Mouse (Mus musculus): ENCODE results near the gene Nlrp10. TPM values are rescaled to one million over a fixed set of nuclear protein-coding genes. Genes with fewer than 3 reads are reported as not detected.

Gene Nlrp10
- polyA plus RNA-seq, 2 experiments: 0.01 TPM; not detected in 1

DNA sequence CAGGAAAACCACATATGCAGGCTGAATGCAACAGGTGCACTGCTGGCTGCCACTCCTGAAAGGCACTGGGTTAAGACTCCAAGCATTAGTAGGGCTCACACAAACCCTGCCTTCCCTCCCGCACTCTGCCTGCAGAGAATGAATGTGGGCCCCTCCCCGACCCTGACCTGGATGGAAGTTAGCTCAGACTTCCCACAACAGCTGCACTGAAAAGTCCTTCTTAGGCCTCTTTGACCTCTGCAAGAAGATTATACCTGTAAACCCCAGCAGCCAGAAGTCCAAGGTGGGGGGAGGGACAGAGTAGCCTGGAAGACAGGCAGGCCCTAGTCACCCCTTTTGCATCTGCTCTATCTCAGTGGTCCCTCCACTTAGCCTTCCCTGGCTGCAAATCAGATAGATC lies 19.3 kb upstream of the Nlrp10 start:
- Histone ChIP-seq H3K27me3 (ENCODE audit: control insufficient read depth, insufficient read depth, low read length) (peaks cover 39% of the 10 kb centered on the region), H3K4me2 (ENCODE audit: low read depth) (no peak overlapping the region), H3K4me3 (ENCODE audit: insufficient read depth in 1 of 2, low read depth in 2 of 2, low read length in 2 of 2) (no peak overlapping the region), H3K36me3 (replicated peaks; ENCODE audit: control insufficient read depth, insufficient read depth, low read depth) (no peaks in the 10 kb centered on the region; the same call in none of the 2 replicates), H3K4me1 (replicated peaks; ENCODE audit: control insufficient read depth in 2 of 2, insufficient read depth in 2 of 2, low read length in 1 of 2) (no peaks in the 10 kb centered on the region), H3K9ac (replicated peaks) (no peak overlapping the region), H3K27ac (no peak overlapping the region), H3K9me3 (ENCODE audit: control insufficient read depth, low read length) (no peaks in the 10 kb centered on the region)
- WGBS (ENCODE audit: insufficient replicate concordance): 46% methylated on average over 2 of the region's 2 CpGs
- TF ChIP-seq CTCF (IDR thresholded peaks at IDR 0.05; ENCODE audit: low read depth): no peak
- TF ChIP-seq EP300 (IDR thresholded peaks at IDR 0.05; ENCODE audit: low read depth): no peak
- ATAC-seq (ENCODE audit: insufficient read depth): no peak
- DNase-seq (ENCODE audit: low read depth in 3 of 3, low spot score in 3 of 3): no peak

DNA sequence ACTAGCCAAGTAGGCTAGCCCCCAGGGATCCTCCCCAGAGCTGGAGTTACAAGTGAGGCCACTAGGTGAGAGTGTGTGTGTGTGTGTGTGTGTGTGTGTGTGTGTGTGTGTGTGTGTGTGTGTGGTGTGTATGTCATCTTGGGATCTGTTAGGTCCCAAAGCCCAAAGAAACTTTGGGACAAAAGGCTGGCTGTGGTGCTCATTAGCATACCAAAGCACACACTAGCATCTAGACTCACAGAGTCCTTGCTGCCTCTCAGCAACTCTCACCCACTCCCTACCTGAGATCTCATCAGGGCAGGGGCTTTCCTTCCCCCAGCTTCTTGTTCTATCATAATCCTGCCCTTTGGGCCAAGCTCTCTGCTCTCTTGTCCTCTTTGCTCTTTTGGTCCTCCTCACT lies 18.6 kb upstream of the Nlrp10 start:
- ATAC-seq (ENCODE audit: insufficient read depth) (no peak), DNase-seq (ENCODE audit: low read depth in 3 of 3, low spot score in 3 of 3) (no peak)
- no peaks in the 10 kb centered on the region for H3K4me1 ChIP-seq (replicated peaks; ENCODE audit: control insufficient read depth in 2 of 2, insufficient read depth in 2 of 2, low read length in 1 of 2)
- no peak overlapping the region for H3K4me2 ChIP-seq (ENCODE audit: low read depth)
- no peaks in the 10 kb centered on the region; the same call in none of the 2 replicates for H3K36me3 ChIP-seq (replicated peaks; ENCODE audit: control insufficient read depth, insufficient read depth, low read depth)
- H3K4me3 ChIP-seq (ENCODE audit: insufficient read depth in 1 of 2, low read depth in 2 of 2, low read length in 2 of 2): no peak overlapping the region
- peaks cover 39% of the 10 kb centered on the region for H3K27me3 ChIP-seq (ENCODE audit: control insufficient read depth, insufficient read depth, low read length)
- no peak overlapping the region for H3K9ac ChIP-seq (replicated peaks)
- H3K9me3 ChIP-seq (ENCODE audit: control insufficient read depth, low read length): no peaks in the 10 kb centered on the region
- TF ChIP-seq EP300 (IDR thresholded peaks at IDR 0.05; ENCODE audit: low read depth) (no peak), CTCF (IDR thresholded peaks at IDR 0.05; ENCODE audit: low read depth) (no peak)
- no peak overlapping the region for H3K27ac ChIP-seq

- peak; percentile 60 for ATAC-seq (ENCODE audit: insufficient read depth)
- Histone ChIP-seq H3K4me1 (replicated peaks; ENCODE audit: control insufficient read depth in 2 of 2, insufficient read depth in 2 of 2, low read length in 1 of 2) (no peaks in the 10 kb centered on the region), H3K4me3 (ENCODE audit: insufficient read depth in 1 of 2, low read depth in 2 of 2, low read length in 2 of 2) (no peak overlapping the region), H3K9ac (replicated peaks) (no peak overlapping the region), H3K9me3 (ENCODE audit: control insufficient read depth, low read length) (no peaks in the 10 kb centered on the region), H3K27me3 (ENCODE audit: control insufficient read depth, insufficient read depth, low read length) (no peaks in the 10 kb centered on the region), H3K4me2 (ENCODE audit: low read depth) (no peak overlapping the region), H3K27ac (no peak overlapping the region), H3K36me3 (replicated peaks; ENCODE audit: control insufficient read depth, insufficient read depth, low read depth) (peaks cover 28% of the 10 kb centered on the region)
- TF ChIP-seq CTCF (IDR thresholded peaks at IDR 0.05; ENCODE audit: low read depth) (peak; percentile 75), EP300 (IDR thresholded peaks at IDR 0.05; ENCODE audit: low read depth) (no peak)
- DNase-seq (ENCODE audit: low read depth in 3 of 3, low spot score in 3 of 3): peak; percentile 39 to 50 (median 41)
- WGBS (ENCODE audit: insufficient replicate concordance): 8% methylated on average over 2 of the region's 2 CpGs
Observed at GRCm38 (mm10) chr7:108944002-108944401, 14.0 kb upstream of the Nlrp10 start.

DNA sequence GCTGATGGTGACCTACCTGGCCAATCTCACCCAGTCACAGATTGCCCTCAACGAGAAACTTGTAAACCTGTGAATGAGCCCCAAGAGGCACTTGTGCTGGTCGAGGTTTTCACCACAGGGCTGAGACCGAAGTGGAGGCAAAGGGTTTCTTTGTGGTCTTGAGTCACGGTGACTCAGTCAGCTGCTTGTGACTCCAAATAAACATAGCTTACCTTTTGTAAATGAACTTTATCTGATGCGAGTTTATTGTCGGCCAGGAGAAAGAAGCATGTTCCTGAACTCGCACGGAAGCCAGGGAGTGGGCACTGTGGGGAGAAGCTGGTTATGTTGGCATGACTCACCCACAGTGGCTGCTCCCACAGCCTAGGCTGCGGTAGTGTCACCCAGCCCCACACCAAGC lies 11.5 kb upstream of the Nlrp10 start:
- no peaks in the 10 kb centered on the region for H3K4me1 ChIP-seq (replicated peaks; ENCODE audit: control insufficient read depth in 2 of 2, insufficient read depth in 2 of 2, low read length in 1 of 2)
- no peak overlapping the region for H3K9ac ChIP-seq (replicated peaks)
- no peak for DNase-seq (ENCODE audit: low read depth in 3 of 3, low spot score in 3 of 3)
- H3K27ac ChIP-seq: no peak overlapping the region
- no peaks in the 10 kb centered on the region for H3K27me3 ChIP-seq (ENCODE audit: control insufficient read depth, insufficient read depth, low read length)
- no peak overlapping the region for H3K4me2 ChIP-seq (ENCODE audit: low read depth)
- ATAC-seq (ENCODE audit: insufficient read depth): no peak
- 81% methylated on average over 9 of the region's 9 CpGs for WGBS (ENCODE audit: insufficient replicate concordance)
- no peak overlapping the region for H3K4me3 ChIP-seq (ENCODE audit: insufficient read depth in 1 of 2, low read depth in 2 of 2, low read length in 2 of 2)
- no peak for TF ChIP-seq EP300 (IDR thresholded peaks at IDR 0.05; ENCODE audit: low read depth)
- TF ChIP-seq CTCF (IDR thresholded peaks at IDR 0.05; ENCODE audit: low read depth): no peak
- no peaks in the 10 kb centered on the region for H3K9me3 ChIP-seq (ENCODE audit: control insufficient read depth, low read length)
- peaks cover 43% of the 10 kb centered on the region for H3K36me3 ChIP-seq (replicated peaks; ENCODE audit: control insufficient read depth, insufficient read depth, low read depth)

GRCm38 (mm10) chr7:108936591-108936990 lies 6.6 kb upstream of the Nlrp10 start:
- peaks cover 38% of the 10 kb centered on the region for H3K36me3 ChIP-seq (replicated peaks; ENCODE audit: control insufficient read depth, insufficient read depth, low read depth)
- no peak overlapping the region for H3K4me3 ChIP-seq (ENCODE audit: insufficient read depth in 1 of 2, low read depth in 2 of 2, low read length in 2 of 2)
- no peak overlapping the region for H3K4me2 ChIP-seq (ENCODE audit: low read depth)
- TF ChIP-seq CTCF (IDR thresholded peaks at IDR 0.05; ENCODE audit: low read depth) (no peak), EP300 (IDR thresholded peaks at IDR 0.05; ENCODE audit: low read depth) (no peak)
- 77% methylated on average over 4 of the region's 4 CpGs for WGBS (ENCODE audit: insufficient replicate concordance)
- no peaks in the 10 kb centered on the region for H3K27me3 ChIP-seq (ENCODE audit: control insufficient read depth, insufficient read depth, low read length)
- peaks cover 3 to 10% of the 10 kb centered on the region in 2 experiments; a peak in 3 of 4 replicates for H3K4me1 ChIP-seq (replicated peaks; ENCODE audit: control insufficient read depth in 2 of 2, insufficient read depth in 2 of 2, low read length in 1 of 2)
- DNase-seq (ENCODE audit: low read depth in 3 of 3, low spot score in 3 of 3) (no peak), ATAC-seq (ENCODE audit: insufficient read depth) (no peak)
- H3K9ac ChIP-seq (replicated peaks): no peak overlapping the region
- H3K9me3 ChIP-seq (ENCODE audit: control insufficient read depth, low read length): no peaks in the 10 kb centered on the region
- no peak overlapping the region for H3K27ac ChIP-seq
